Mouse (Mus musculus): ENCODE results near the gene Postn. TPM values are rescaled to one million over a fixed set of nuclear protein-coding genes. Genes with fewer than 3 reads are reported as not detected.

Gene Postn
- polyA plus RNA-seq, 1 experiment from 2014 or later = 321 TPM

DNA sequence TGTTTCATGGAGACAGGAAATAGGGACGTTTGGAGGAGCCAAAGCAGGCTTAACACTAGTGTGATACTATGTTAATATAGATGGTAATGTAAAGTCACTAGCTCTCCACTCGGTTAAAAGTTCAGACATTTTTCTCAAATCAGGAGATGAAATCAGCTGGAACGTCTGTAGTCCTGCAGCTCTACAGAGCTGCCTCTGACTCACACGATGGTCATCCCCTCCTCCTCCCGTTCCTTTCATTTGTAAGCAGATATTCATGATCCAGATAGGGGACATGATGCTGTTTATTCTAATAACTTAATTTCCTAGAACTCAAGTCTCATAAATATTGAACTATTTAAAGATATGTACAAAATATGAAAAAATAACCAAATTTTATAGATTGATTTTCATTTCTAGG lies 40.8 kb downstream of the Postn start:
- no peak for ATAC-seq (ENCODE audit: insufficient number of reproducible peaks, insufficient read depth, low FRiP score, low read depth)
- Histone ChIP-seq H3K27me3 (ENCODE audit: control insufficient read depth, insufficient read depth, low read length) (no peaks in the 10 kb centered on the region), H3K4me1 (ENCODE audit: control insufficient read depth in 2 of 2, insufficient read depth in 2 of 2, low read length in 2 of 2) (no peaks in the 10 kb centered on the region), H3K9ac (ENCODE audit: low read length) (no peak overlapping the region), H3K4me2 (ENCODE audit: low read length) (no peak overlapping the region), H3K36me3 (ENCODE audit: control insufficient read depth, insufficient read depth, low read length) (no peaks in the 10 kb centered on the region), H3K4me3 (ENCODE audit: control insufficient read depth in 1 of 2, insufficient read depth in 1 of 2, low read depth in 1 of 2, low read length in 2 of 2) (no peak overlapping the region), H3K27ac (replicated peaks in 1 of 2; ENCODE audit: control insufficient read depth in 1 of 2, insufficient read depth in 1 of 2, low read depth in 2 of 2, low read length in 2 of 2) (no peak overlapping the region), H3K9me3 (ENCODE audit: control insufficient read depth, low read length) (no peaks in the 10 kb centered on the region)
- WGBS = 66% methylated on average over 5 of the region's 5 CpGs

DNA sequence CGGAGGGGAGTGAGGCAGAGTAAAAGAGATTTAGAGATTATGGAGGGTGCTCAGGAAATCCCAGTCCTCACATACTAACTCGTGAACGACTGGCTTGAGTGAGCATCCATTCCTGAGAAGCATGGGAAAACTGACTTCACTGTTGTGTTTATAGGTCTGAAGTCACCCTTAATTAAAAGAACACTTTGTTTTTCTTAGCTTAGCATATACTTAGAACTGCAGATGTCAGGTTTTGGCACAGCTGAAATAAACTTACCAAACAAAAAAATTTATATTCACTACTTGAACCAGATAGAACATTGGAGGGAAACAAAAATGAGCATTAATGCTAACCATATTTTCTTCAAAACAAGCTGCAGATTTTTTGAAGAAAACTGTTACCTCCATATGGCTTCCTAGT lies 42.9 kb downstream of the Postn start:
- no peaks in the 10 kb centered on the region for H3K9me3 ChIP-seq (ENCODE audit: control insufficient read depth, low read length)
- no peak overlapping the region for H3K4me3 ChIP-seq (ENCODE audit: control insufficient read depth in 1 of 2, insufficient read depth in 1 of 2, low read depth in 1 of 2, low read length in 2 of 2)
- no peak overlapping the region for H3K9ac ChIP-seq (ENCODE audit: low read length)
- H3K36me3 ChIP-seq (ENCODE audit: control insufficient read depth, insufficient read depth, low read length) = no peaks in the 10 kb centered on the region
- H3K4me2 ChIP-seq (ENCODE audit: low read length) = no peak overlapping the region
- H3K27me3 ChIP-seq (ENCODE audit: control insufficient read depth, insufficient read depth, low read length) = no peaks in the 10 kb centered on the region
- 61% methylated on average over 3 of the region's 3 CpGs for WGBS
- no peak overlapping the region for H3K27ac ChIP-seq (replicated peaks in 1 of 2; ENCODE audit: control insufficient read depth in 1 of 2, insufficient read depth in 1 of 2, low read depth in 2 of 2, low read length in 2 of 2)
- H3K4me1 ChIP-seq (ENCODE audit: control insufficient read depth in 2 of 2, insufficient read depth in 2 of 2, low read length in 2 of 2) = no peaks in the 10 kb centered on the region
- ATAC-seq (ENCODE audit: insufficient number of reproducible peaks, insufficient read depth, low FRiP score, low read depth) = no peak

DNA sequence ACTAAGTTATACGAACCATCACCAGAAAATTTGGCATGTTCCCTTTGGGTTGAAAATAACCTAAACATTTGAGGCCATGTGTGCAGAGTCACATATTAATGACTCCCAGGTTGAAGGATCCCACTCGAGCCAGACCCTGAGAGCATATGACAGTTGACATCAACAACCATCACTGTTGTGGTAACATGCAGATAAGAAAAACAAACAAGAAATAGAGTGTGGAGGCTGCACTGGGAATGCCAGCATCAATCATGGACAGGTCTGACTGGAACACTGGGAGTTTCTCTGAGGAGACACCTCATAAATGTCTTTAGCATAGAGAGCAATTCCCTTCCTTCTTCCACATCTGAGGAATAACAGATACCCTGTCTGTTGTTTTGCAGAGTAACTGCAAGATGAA lies 45.7 kb downstream of the Postn start:
- ATAC-seq (ENCODE audit: insufficient number of reproducible peaks, insufficient read depth, low FRiP score, low read depth) = no peak
- H3K4me3 ChIP-seq (ENCODE audit: control insufficient read depth in 1 of 2, insufficient read depth in 1 of 2, low read depth in 1 of 2, low read length in 2 of 2) = no peak overlapping the region

DNA sequence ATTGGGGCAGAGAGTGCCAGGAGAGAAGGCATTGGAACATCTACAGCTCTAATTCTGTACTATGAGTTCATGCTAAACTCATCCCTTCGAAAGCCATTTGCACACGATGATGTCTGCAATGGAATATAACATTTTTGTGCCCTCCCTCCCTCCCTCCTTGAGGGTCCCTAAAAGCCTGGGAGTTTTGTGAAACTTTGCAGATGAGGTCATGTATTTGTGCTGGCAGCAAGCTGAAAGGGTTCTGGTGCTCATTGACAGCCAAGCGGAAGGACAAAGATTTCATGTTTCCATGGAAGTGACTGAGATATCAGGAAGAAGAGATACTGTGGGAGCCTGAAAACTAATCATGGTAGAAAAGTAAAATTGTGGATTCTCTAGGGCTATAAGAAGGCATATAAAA lies 50.1 kb downstream of the Postn start:
- Histone ChIP-seq H3K9me3 (ENCODE audit: control insufficient read depth, low read length) (no peaks in the 10 kb centered on the region), H3K27me3 (ENCODE audit: control insufficient read depth, insufficient read depth, low read length) (no peaks in the 10 kb centered on the region), H3K4me3 (ENCODE audit: control insufficient read depth in 1 of 2, insufficient read depth in 1 of 2, low read depth in 1 of 2, low read length in 2 of 2) (no peak overlapping the region), H3K4me2 (ENCODE audit: low read length) (no peak overlapping the region), H3K9ac (ENCODE audit: low read length) (no peak overlapping the region), H3K4me1 (ENCODE audit: control insufficient read depth in 2 of 2, insufficient read depth in 2 of 2, low read length in 2 of 2) (peaks cover 0 to 4% of the 10 kb centered on the region in 2 experiments; a peak in 2 of 4 replicates), H3K36me3 (ENCODE audit: control insufficient read depth, insufficient read depth, low read length) (no peaks in the 10 kb centered on the region), H3K27ac (replicated peaks in 1 of 2; ENCODE audit: control insufficient read depth in 1 of 2, insufficient read depth in 1 of 2, low read depth in 2 of 2, low read length in 2 of 2) (peak overlapping the region; percentile 67 to 76)
- WGBS = 57% methylated on average over 3 of the region's 3 CpGs
- ATAC-seq (ENCODE audit: insufficient number of reproducible peaks, insufficient read depth, low FRiP score, low read depth) = peak; percentile 47; the same call in 1 of the 2 replicates

More for the DNA sequence above, 45.7 kb downstream of the Postn start:
- Histone ChIP-seq H3K9me3 (ENCODE audit: control insufficient read depth, low read length) (no peaks in the 10 kb centered on the region), H3K4me2 (ENCODE audit: low read length) (no peak overlapping the region), H3K9ac (ENCODE audit: low read length) (no peak overlapping the region), H3K36me3 (ENCODE audit: control insufficient read depth, insufficient read depth, low read length) (no peaks in the 10 kb centered on the region), H3K4me1 (ENCODE audit: control insufficient read depth in 2 of 2, insufficient read depth in 2 of 2, low read length in 2 of 2) (peaks cover 0 to 4% of the 10 kb centered on the region in 2 experiments; a peak in 2 of 4 replicates), H3K27ac (replicated peaks in 1 of 2; ENCODE audit: control insufficient read depth in 1 of 2, insufficient read depth in 1 of 2, low read depth in 2 of 2, low read length in 2 of 2) (no peak overlapping the region), H3K27me3 (ENCODE audit: control insufficient read depth, insufficient read depth, low read length) (no peaks in the 10 kb centered on the region)
- WGBS = 47% methylated on average over 2 of the region's 2 CpGs

DNA sequence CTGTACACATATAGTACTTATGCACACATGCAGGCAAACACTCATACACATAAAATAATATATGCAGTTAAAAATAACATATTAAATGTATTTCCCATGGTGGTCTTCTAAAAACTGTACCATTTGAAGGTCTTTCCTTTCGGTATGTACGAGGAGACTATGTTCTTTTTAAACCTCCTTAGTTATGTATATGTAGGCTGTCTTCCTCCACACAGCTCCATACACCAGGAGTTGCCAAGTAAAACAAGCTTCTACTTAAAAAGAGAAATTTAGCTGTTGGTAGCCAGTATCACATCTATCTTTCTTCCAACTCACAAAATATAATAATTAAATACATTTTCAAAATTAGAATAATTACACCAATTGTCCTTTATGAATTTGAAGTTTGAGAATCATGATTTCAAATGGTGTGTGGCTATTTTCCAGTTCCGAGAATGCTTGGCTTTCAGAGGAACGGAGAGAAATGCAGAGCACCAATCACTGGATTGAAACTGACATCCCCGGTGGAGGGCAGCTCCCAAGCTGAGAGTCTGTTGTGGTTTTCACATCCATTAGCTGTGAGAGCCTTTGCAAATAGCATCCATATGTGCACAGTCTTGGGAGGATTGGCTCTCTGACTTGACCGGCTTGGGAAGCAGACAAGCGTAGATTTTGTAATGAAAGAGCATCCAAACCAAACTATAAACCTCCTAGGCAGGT lies 52.1 kb downstream of the Postn start:
- ATAC-seq (ENCODE audit: insufficient number of reproducible peaks, insufficient read depth, low FRiP score, low read depth) = no peak
- Histone ChIP-seq H3K4me2 (ENCODE audit: low read length) (no peak overlapping the region), H3K36me3 (ENCODE audit: control insufficient read depth, insufficient read depth, low read length) (no peaks in the 10 kb centered on the region), H3K4me3 (ENCODE audit: control insufficient read depth in 1 of 2, insufficient read depth in 1 of 2, low read depth in 1 of 2, low read length in 2 of 2) (no peak overlapping the region), H3K9ac (ENCODE audit: low read length) (no peak overlapping the region), H3K9me3 (ENCODE audit: control insufficient read depth, low read length) (no peaks in the 10 kb centered on the region), H3K27ac (replicated peaks in 1 of 2; ENCODE audit: control insufficient read depth in 1 of 2, insufficient read depth in 1 of 2, low read depth in 2 of 2, low read length in 2 of 2) (no peak overlapping the region), H3K27me3 (ENCODE audit: control insufficient read depth, insufficient read depth, low read length) (no peaks in the 10 kb centered on the region), H3K4me1 (ENCODE audit: control insufficient read depth in 2 of 2, insufficient read depth in 2 of 2, low read length in 2 of 2) (peaks cover 2 to 4% of the 10 kb centered on the region in 2 experiments; a peak in 2 of 4 replicates)
- 72% methylated on average over 7 of the region's 7 CpGs for WGBS

DNA sequence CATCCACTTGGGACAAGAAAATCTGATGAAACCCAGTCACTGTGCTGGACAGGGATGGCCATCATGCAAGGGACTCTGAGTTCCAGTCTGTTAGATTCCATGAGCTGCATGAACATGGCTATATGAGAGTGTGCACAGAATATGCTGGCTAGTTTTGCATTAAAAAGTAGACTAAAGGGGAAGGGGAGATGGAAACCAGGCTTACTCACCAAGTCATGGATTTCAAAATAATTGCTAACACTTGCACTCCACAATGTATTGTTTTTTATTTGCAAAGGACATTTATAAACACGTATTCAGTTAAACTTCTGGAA lies 52.6 kb downstream of the Postn start:
- no peaks in the 10 kb centered on the region for H3K9me3 ChIP-seq (ENCODE audit: control insufficient read depth, low read length)
- no peak overlapping the region for H3K4me2 ChIP-seq (ENCODE audit: low read length)
- H3K27me3 ChIP-seq (ENCODE audit: control insufficient read depth, insufficient read depth, low read length) = no peaks in the 10 kb centered on the region
- 76% methylated on average over 1 of the region's 1 CpGs for WGBS
- H3K36me3 ChIP-seq (ENCODE audit: control insufficient read depth, insufficient read depth, low read length) = no peaks in the 10 kb centered on the region
- ATAC-seq (ENCODE audit: insufficient number of reproducible peaks, insufficient read depth, low FRiP score, low read depth) = no peak
- no peak overlapping the region for H3K9ac ChIP-seq (ENCODE audit: low read length)
- no peak overlapping the region for H3K4me3 ChIP-seq (ENCODE audit: control insufficient read depth in 1 of 2, insufficient read depth in 1 of 2, low read depth in 1 of 2, low read length in 2 of 2)
- H3K27ac ChIP-seq (replicated peaks in 1 of 2; ENCODE audit: control insufficient read depth in 1 of 2, insufficient read depth in 1 of 2, low read depth in 2 of 2, low read length in 2 of 2) = no peak overlapping the region
- H3K4me1 ChIP-seq (ENCODE audit: control insufficient read depth in 2 of 2, insufficient read depth in 2 of 2, low read length in 2 of 2) = peaks cover 2 to 4% of the 10 kb centered on the region in 2 experiments; a peak in 2 of 4 replicates

DNA sequence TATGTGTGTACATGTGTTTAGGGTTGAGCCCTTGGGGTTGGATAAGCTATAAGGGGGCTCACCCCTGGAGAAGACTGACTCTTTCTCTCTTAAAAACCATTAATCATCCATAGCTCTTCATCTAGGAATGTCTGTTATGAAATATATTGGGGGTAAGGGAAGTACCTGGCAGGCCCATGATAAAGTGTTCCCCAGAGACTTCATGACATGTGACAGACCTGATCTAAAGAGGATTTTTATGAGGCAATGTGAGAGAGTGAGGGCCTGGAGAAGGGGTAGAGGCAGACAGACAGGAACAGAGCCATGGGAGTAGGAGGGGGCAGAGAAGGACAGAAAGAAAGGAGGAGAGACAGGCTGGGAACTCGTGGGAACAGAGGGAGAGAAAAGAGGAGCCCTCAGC lies 53.5 kb downstream of the Postn start:
- Histone ChIP-seq H3K36me3 (ENCODE audit: control insufficient read depth, insufficient read depth, low read length) (no peaks in the 10 kb centered on the region), H3K27me3 (ENCODE audit: control insufficient read depth, insufficient read depth, low read length) (no peaks in the 10 kb centered on the region), H3K4me1 (ENCODE audit: control insufficient read depth in 2 of 2, insufficient read depth in 2 of 2, low read length in 2 of 2) (peaks cover 2 to 4% of the 10 kb centered on the region in 2 experiments; a peak in 2 of 4 replicates), H3K4me3 (ENCODE audit: control insufficient read depth in 1 of 2, insufficient read depth in 1 of 2, low read depth in 1 of 2, low read length in 2 of 2) (no peak overlapping the region), H3K4me2 (ENCODE audit: low read length) (no peak overlapping the region), H3K27ac (replicated peaks in 1 of 2; ENCODE audit: control insufficient read depth in 1 of 2, insufficient read depth in 1 of 2, low read depth in 2 of 2, low read length in 2 of 2) (no peak overlapping the region), H3K9ac (ENCODE audit: low read length) (no peak overlapping the region), H3K9me3 (ENCODE audit: control insufficient read depth, low read length) (no peaks in the 10 kb centered on the region)
- WGBS = 55% methylated on average over 1 of the region's 1 CpGs
- ATAC-seq (ENCODE audit: insufficient number of reproducible peaks, insufficient read depth, low FRiP score, low read depth) = no peak

DNA sequence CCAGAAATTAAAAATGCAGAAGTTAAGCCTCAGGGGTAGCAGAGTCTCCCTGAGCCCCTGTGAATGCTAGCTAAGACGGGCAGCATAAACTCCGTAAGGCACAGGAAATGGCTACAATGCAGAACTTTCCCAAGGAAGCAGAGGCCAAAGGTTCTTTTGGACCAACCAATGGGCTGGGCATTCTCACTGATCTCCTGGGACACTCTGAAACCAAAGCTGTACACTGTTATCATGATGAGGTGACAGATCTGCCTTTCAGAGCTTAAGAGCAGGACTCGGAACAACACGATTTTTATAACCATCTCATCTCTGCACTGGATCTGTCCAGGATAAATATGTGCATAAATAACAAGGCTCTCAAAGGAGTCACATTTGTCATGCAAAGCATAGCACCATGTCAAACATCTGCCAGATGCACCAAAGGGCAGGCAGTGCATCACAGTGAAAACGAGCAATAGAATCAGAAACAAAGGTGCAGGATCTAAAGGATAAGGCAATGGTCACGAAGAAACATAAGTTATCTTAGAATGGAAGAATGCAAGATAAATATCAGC lies 57.0 kb downstream of the Postn start:
- Histone ChIP-seq H3K27ac (replicated peaks in 1 of 2; ENCODE audit: control insufficient read depth in 1 of 2, insufficient read depth in 1 of 2, low read depth in 2 of 2, low read length in 2 of 2) (no peak overlapping the region), H3K4me2 (ENCODE audit: low read length) (no peak overlapping the region), H3K9me3 (ENCODE audit: control insufficient read depth, low read length) (no peaks in the 10 kb centered on the region), H3K4me1 (ENCODE audit: control insufficient read depth in 2 of 2, insufficient read depth in 2 of 2, low read length in 2 of 2) (peaks cover 0 to 2% of the 10 kb centered on the region in 2 experiments; a peak in 1 of 4 replicates), H3K4me3 (ENCODE audit: control insufficient read depth in 1 of 2, insufficient read depth in 1 of 2, low read depth in 1 of 2, low read length in 2 of 2) (no peak overlapping the region), H3K27me3 (ENCODE audit: control insufficient read depth, insufficient read depth, low read length) (no peaks in the 10 kb centered on the region), H3K36me3 (ENCODE audit: control insufficient read depth, insufficient read depth, low read length) (no peaks in the 10 kb centered on the region), H3K9ac (ENCODE audit: low read length) (no peak overlapping the region)
- ATAC-seq (ENCODE audit: insufficient number of reproducible peaks, insufficient read depth, low FRiP score, low read depth) = no peak
- WGBS = 47% methylated on average over 6 of the region's 6 CpGs

Measured in heart, embryonic 14.5 days (tissue).